Mouse (Mus musculus): ENCODE measurements around the gene Frmd6. TPM values are rescaled to one million over a fixed set of nuclear protein-coding genes. Genes with fewer than 3 reads are reported as not detected.
A peak's percentile ranks its signal among the peaks of the same experiment; 100 is the strongest.

Gene Frmd6
- polyA plus RNA-seq, 1 experiment from 2014 or later = 14.4 TPM

GRCm38 (mm10) chr12:70913429-70913828 lies 88.1 kb downstream of the Frmd6 start:
- ATAC-seq = no peak

GRCm38 (mm10) chr12:70914387-70914786 lies 89.1 kb downstream of the Frmd6 start:
- H3K4me1 ChIP-seq (replicated peaks) = no peaks in the 10 kb centered on the region
- no peak for ATAC-seq
- H3K27me3 ChIP-seq (replicated peaks) = no peaks in the 10 kb centered on the region
- no peak overlapping the region for H3K9ac ChIP-seq
- no peaks in the 10 kb centered on the region for H3K36me3 ChIP-seq
- no peak overlapping the region for H3K4me2 ChIP-seq (replicated peaks)
- WGBS = 48% methylated on average over 11 of the region's 11 CpGs
- H3K4me3 ChIP-seq (replicated peaks) = no peak overlapping the region
- H3K27ac ChIP-seq = no peak overlapping the region
- H3K9me3 ChIP-seq = no peaks in the 10 kb centered on the region

More at GRCm38 (mm10) chr12:70913429-70913828, 88.1 kb downstream of the Frmd6 start:
- no peak overlapping the region for H3K27ac ChIP-seq
- H3K9me3 ChIP-seq = no peaks in the 10 kb centered on the region
- H3K4me3 ChIP-seq (replicated peaks) = no peak overlapping the region
- no peaks in the 10 kb centered on the region for H3K36me3 ChIP-seq
- WGBS = 53% methylated on average over 3 of the region's 3 CpGs
- H3K9ac ChIP-seq = no peak overlapping the region
- H3K27me3 ChIP-seq (replicated peaks) = no peaks in the 10 kb centered on the region
- H3K4me2 ChIP-seq (replicated peaks) = no peak overlapping the region
- H3K4me1 ChIP-seq (replicated peaks) = no peaks in the 10 kb centered on the region

GRCm38 (mm10) chr12:70929781-70930180 lies 104.5 kb downstream of the Frmd6 start:
- H3K4me3 ChIP-seq (replicated peaks) = no peak overlapping the region
- no peaks in the 10 kb centered on the region for H3K36me3 ChIP-seq
- H3K4me2 ChIP-seq (replicated peaks) = no peak overlapping the region
- no peak overlapping the region for H3K27ac ChIP-seq
- ATAC-seq = no peak
- no peaks in the 10 kb centered on the region for H3K4me1 ChIP-seq (replicated peaks)
- WGBS = 77% methylated on average over 4 of the region's 4 CpGs
- H3K27me3 ChIP-seq (replicated peaks) = no peaks in the 10 kb centered on the region
- no peaks in the 10 kb centered on the region for H3K9me3 ChIP-seq
- H3K9ac ChIP-seq = no peak overlapping the region

- no peaks in the 10 kb centered on the region for H3K9me3 ChIP-seq
- H3K27ac ChIP-seq = peak overlapping the region; percentile 90
- peak overlapping the region; percentile 85 for H3K4me3 ChIP-seq (replicated peaks)
- no peaks in the 10 kb centered on the region for H3K4me1 ChIP-seq (replicated peaks)
- WGBS = 27% methylated on average over 10 of the region's 12 CpGs
- no peaks in the 10 kb centered on the region for H3K36me3 ChIP-seq
- ATAC-seq = peak; percentile 57
- no peaks in the 10 kb centered on the region for H3K27me3 ChIP-seq (replicated peaks)
- H3K4me2 ChIP-seq (replicated peaks) = peak overlapping the region; percentile 52
- H3K9ac ChIP-seq = peak overlapping the region; percentile 88
Observed at GRCm38 (mm10) chr12:70937150-70937549, 111.8 kb downstream of the Frmd6 start.

- H3K4me3 ChIP-seq (replicated peaks) = peak within 1 kb of the TSS; percentile 85
- peak within 1 kb of the TSS; percentile 90 for H3K27ac ChIP-seq
- H3K9ac ChIP-seq = peak within 1 kb of the TSS; percentile 88
- H3K36me3 ChIP-seq = no peaks in the 10 kb centered on the region
- peak within 1 kb of the TSS; percentile 65 for H3K4me2 ChIP-seq (replicated peaks)
- no peaks in the 10 kb centered on the region for H3K4me1 ChIP-seq (replicated peaks)
- under 1% methylated on average over 59 of the region's 59 CpGs for WGBS
- no peaks in the 10 kb centered on the region for H3K27me3 ChIP-seq (replicated peaks)
- H3K9me3 ChIP-seq = no peaks in the 10 kb centered on the region
- ATAC-seq = peak; percentile 97
Observed at GRCm38 (mm10) chr12:70937571-70938384, 112.5 kb downstream of the Frmd6 start, which contains the start of gene Actr10. Actr10 (plus strand) TSS chr12:70937857.

- ATAC-seq = no peak
Observed at GRCm38 (mm10) chr12:70940806-70941205, 115.5 kb downstream of the Frmd6 start.

GRCm38 (mm10) chr12:70944181-70944580 lies 118.9 kb downstream of the Frmd6 start:
- no peaks in the 10 kb centered on the region for H3K9me3 ChIP-seq
- no peak for ATAC-seq
- no peak overlapping the region for H3K4me2 ChIP-seq (replicated peaks)
- H3K27me3 ChIP-seq (replicated peaks) = no peaks in the 10 kb centered on the region
- H3K27ac ChIP-seq = no peak overlapping the region
- no peak overlapping the region for H3K4me3 ChIP-seq (replicated peaks)
- WGBS = 90% methylated on average over 5 of the region's 5 CpGs
- H3K36me3 ChIP-seq = peaks cover 19% of the 10 kb centered on the region
- H3K9ac ChIP-seq = no peak overlapping the region
- H3K4me1 ChIP-seq (replicated peaks) = no peaks in the 10 kb centered on the region

More at GRCm38 (mm10) chr12:70940806-70941205, 115.5 kb downstream of the Frmd6 start:
- no peak overlapping the region for H3K4me3 ChIP-seq (replicated peaks)
- H3K27me3 ChIP-seq (replicated peaks) = no peaks in the 10 kb centered on the region
- no peak overlapping the region for H3K4me2 ChIP-seq (replicated peaks)
- WGBS = 96% methylated on average over 7 of the region's 7 CpGs
- no peaks in the 10 kb centered on the region for H3K4me1 ChIP-seq (replicated peaks)
- H3K36me3 ChIP-seq = peaks cover 10% of the 10 kb centered on the region
- H3K27ac ChIP-seq = no peak overlapping the region
- no peaks in the 10 kb centered on the region for H3K9me3 ChIP-seq
- H3K9ac ChIP-seq = no peak overlapping the region

- Histone ChIP-seq H3K27me3 (replicated peaks) (no peaks in the 10 kb centered on the region), H3K4me3 (replicated peaks) (no peak overlapping the region), H3K9me3 (no peaks in the 10 kb centered on the region), H3K27ac (no peak overlapping the region), H3K4me1 (replicated peaks) (no peaks in the 10 kb centered on the region), H3K9ac (no peak overlapping the region), H3K4me2 (replicated peaks) (no peak overlapping the region), H3K36me3 (peaks cover 19% of the 10 kb centered on the region)
- ATAC-seq = no peak
- 88% methylated on average over 10 of the region's 10 CpGs for WGBS
Observed at GRCm38 (mm10) chr12:70946585-70947256, 121.4 kb downstream of the Frmd6 start.

Other genes with a start within 250 kb of the Frmd6 start
- gene Actr10, start 112.3 kb downstream of the Frmd6 start, polyA plus RNA-seq (2015; fragmentation: Nextera tagmentation; extraction: Ambion mirVana) = 192 and 223 TPM in 2 replicates
- 593 and 607 TPM in 2 replicates for gene Psma3, start 149.1 kb downstream of the Frmd6 start, polyA plus RNA-seq (2015; fragmentation: Nextera tagmentation; extraction: Ambion mirVana)
- 35.0 and 39.3 TPM in 2 replicates for gene Arid4a, start 190.5 kb downstream of the Frmd6 start, polyA plus RNA-seq (2015; fragmentation: Nextera tagmentation; extraction: Ambion mirVana)

Measured in intestine, embryonic 15.5 days (tissue).